Mouse (Mus musculus) heart, postnatal 0 days (tissue): ENCODE data around the gene Brd9. TPM values are rescaled to one million over a fixed set of nuclear protein-coding genes. Genes with fewer than 3 reads are reported as not detected.
A peak's percentile ranks its signal among the peaks of the same experiment; 100 is the strongest.

Source experiments
- ATAC-seq: fragments of 200-750 bp; cut with Nextera tagmentation; 2 replicates; pipeline ENCODE4 v1.8.0; 2017; ENCODE audit warnings: low read depth, moderate number of reproducible peaks, moderate library complexity; ENCODE audit not compliant: insufficient read depth
- DNase-seq: peaks from one replicate; pipeline ENCODE4 v3.0.0-alpha.2; 2016; ENCODE audit warnings: low spot score
- H3K27ac ChIP-seq: fragments of 300-500 bp; sonication (generic); 2 replicates; pipeline ENCODE4 v1.5.1; 2014; ENCODE audit warnings: low read depth, mild to moderate bottlenecking
- H3K27me3 ChIP-seq: fragments of 300-500 bp; sonication (generic); 2 replicates; pipeline ENCODE4 v1.6.1; 2014; ENCODE audit warnings: low read length, mixed read lengths; ENCODE audit not compliant: control insufficient read depth, insufficient read depth
- H3K36me3 ChIP-seq: fragments of 300-500 bp; sonication (generic); replicated peaks from 2 replicates; pipeline ENCODE4 v1.6.1; 2014; ENCODE audit warnings: low read length, mixed read lengths; ENCODE audit not compliant: control insufficient read depth, insufficient read depth
- H3K4me1 ChIP-seq: fragments of 300-500 bp; sonication (generic); 2 replicates; pipeline ENCODE4 v1.6.1; 2014; ENCODE audit warnings: antibody characterized with exemption; ENCODE audit not compliant: control insufficient read depth, insufficient read depth
- H3K4me2 ChIP-seq: fragments of 300-500 bp; sonication (generic); 2 replicates; pipeline ENCODE4 v1.6.1; 2014; ENCODE audit warnings: low read depth, mild to moderate bottlenecking, low read length, moderate library complexity
- H3K4me3 ChIP-seq: fragments of 300-500 bp; sonication (generic); 2 replicates; pipeline ENCODE4 v1.5.1; 2014; ENCODE audit warnings: low read depth, low read length
- H3K9ac ChIP-seq: fragments of 300-500 bp; sonication (generic); replicated peaks from 2 replicates; pipeline ENCODE4 v1.6.1; 2014; ENCODE audit warnings: low read depth, low read length, mixed read lengths
- H3K9me3 ChIP-seq: fragments of 300-500 bp; sonication (generic); replicated peaks from 2 replicates; pipeline ENCODE4 v1.6.1; 2016; ENCODE audit warnings: low read length; ENCODE audit not compliant: control insufficient read depth
- CTCF ChIP-seq: IDR thresholded peaks from 2 replicates; pipeline ENCODE4 v1.5.1; 2016; ENCODE audit warnings: antibody characterized with exemption, control low read depth, low read depth
- EP300 ChIP-seq: IDR thresholded peaks from 2 replicates; pipeline ENCODE4 v1.6.1; 2016; ENCODE audit warnings: antibody characterized with exemption, low read depth
- WGBS: fragments of 180-500 bp; shearing (Covaris S2); extraction: QIAGEN DNeasy Blood & Tissue Kit; methylation state at CpG from one replicate; pipeline ENCODE4 v1.1.7; 2014; 5-methylcytosine and 5-hydroxymethylcytosine counted together
- polyA plus RNA-seq: library from polyadenylated mRNA; unstranded; fragments of >200 nt; fragmentation: Nextera tagmentation; extraction: Ambion mirVana; gene quantifications from 2 replicates; pipeline ENCODE4 v1.2.1, GENCODE M21; 2015
- total RNA-seq: library from RNA; depleted of rRNA; stranded (reverse); fragments of >200 nt; gene quantifications from 2 replicates; pipeline ENCODE4 v1.2.3, GENCODE M21; 2014; ENCODE audit warnings: low replicate concordance

Brd9 gene
- total and polyA plus RNA-seq, 2 experiments from 2014 or later = 29.3 to 43.3 TPM

GRCm38 (mm10) chr13:73953551-73954130 lies 16.0 kb downstream of the Brd9 start:
- TF ChIP-seq CTCF = no peak
- no peak for TF ChIP-seq EP300
- Histone ChIP-seq H3K4me2 (no peak overlapping the region), H3K9me3 (no peaks in the 10 kb centered on the region), H3K9ac (no peak overlapping the region), H3K4me1 (no peaks in the 10 kb centered on the region), H3K36me3 (peaks cover 95% of the 10 kb centered on the region), H3K27ac (no peak overlapping the region), H3K27me3 (no peaks in the 10 kb centered on the region), H3K4me3 (no peak overlapping the region)
- ATAC-seq (no peak), DNase-seq (no peak)
- WGBS = 97% methylated on average over 1 of the region's 1 CpGs

DNA sequence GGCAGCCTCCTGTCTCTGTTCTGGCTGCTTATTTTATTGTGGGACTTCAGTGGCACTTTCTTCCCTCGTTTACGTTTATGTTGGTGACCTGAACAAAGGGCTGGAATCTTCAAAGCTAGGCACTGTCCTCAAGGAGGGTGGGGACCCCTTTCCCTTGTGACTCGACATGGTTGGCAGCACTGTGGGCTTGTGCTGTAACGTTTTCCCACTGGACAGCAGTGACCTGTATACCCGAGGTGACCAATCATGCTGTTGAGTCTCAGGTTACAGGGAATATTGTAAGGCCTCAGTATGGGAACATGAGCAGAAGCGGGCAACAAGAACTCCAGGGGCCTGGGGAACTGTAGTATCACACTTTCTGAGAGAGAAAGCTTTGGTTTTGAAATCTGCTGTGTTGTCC lies 17.1 kb downstream of the Brd9 start:
- H3K27me3 ChIP-seq = no peaks in the 10 kb centered on the region
- 75% methylated on average over 6 of the region's 6 CpGs for whole genome bisulfite sequencing
- no peak for DNase-seq

DNA sequence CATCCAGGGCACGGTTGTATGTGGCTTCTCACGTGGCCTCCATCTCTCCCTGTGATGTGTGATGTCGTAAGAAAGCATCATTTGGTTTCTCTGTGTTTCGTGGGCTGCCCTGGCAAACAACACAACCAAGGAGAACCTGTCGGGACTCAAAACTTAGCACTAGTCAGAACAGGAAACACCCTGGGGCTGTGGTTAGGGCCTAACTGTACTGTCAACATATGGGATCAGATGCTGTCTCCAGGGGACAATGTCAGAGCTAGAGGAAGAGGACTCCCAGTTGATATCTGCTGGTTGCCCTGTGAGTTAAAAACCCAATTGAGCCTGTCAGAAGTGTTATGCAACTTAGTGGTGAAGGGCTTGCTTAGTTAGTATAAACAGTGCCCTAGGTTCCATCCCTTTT lies 17.9 kb downstream of the Brd9 start:
- H3K4me2 ChIP-seq = no peak overlapping the region
- TF ChIP-seq CTCF = no peak
- TF ChIP-seq EP300 = no peak
- H3K4me1 ChIP-seq = no peaks in the 10 kb centered on the region
- no peaks in the 10 kb centered on the region for H3K9me3 ChIP-seq
- ATAC-seq = no peak
- H3K9ac ChIP-seq = no peak overlapping the region
- 94% methylated on average over 5 of the region's 5 CpGs for WGBS
- H3K4me3 ChIP-seq = no peak overlapping the region
- no peak overlapping the region for H3K27ac ChIP-seq
- H3K36me3 ChIP-seq = peaks cover 96% of the 10 kb centered on the region
- DNase-seq = no peak
- no peaks in the 10 kb centered on the region for H3K27me3 ChIP-seq

More for the DNA sequence above, 17.1 kb downstream of the Brd9 start:
- peaks cover 96% of the 10 kb centered on the region for H3K36me3 ChIP-seq
- no peak overlapping the region for H3K4me2 ChIP-seq
- no peak for TF ChIP-seq CTCF
- no peak for TF ChIP-seq EP300
- H3K4me1 ChIP-seq = no peaks in the 10 kb centered on the region
- H3K27ac ChIP-seq = no peak overlapping the region
- ATAC-seq = no peak
- H3K4me3 ChIP-seq = no peak overlapping the region
- no peak overlapping the region for H3K9ac ChIP-seq
- no peaks in the 10 kb centered on the region for H3K9me3 ChIP-seq

- no peak for TF ChIP-seq CTCF
- no peak for TF ChIP-seq EP300
- no peak overlapping the region for H3K4me3 ChIP-seq
- no peaks in the 10 kb centered on the region for H3K27me3 ChIP-seq
- peaks cover 75% of the 10 kb centered on the region for H3K36me3 ChIP-seq
- H3K4me1 ChIP-seq = no peaks in the 10 kb centered on the region
- ATAC-seq (no peak), DNase-seq (no peak)
- 89% methylated on average over 10 of the region's 10 CpGs for WGBS
- H3K9me3 ChIP-seq = no peaks in the 10 kb centered on the region
- H3K27ac ChIP-seq = no peak overlapping the region
- no peak overlapping the region for H3K9ac ChIP-seq
- no peak overlapping the region for H3K4me2 ChIP-seq
Observed at GRCm38 (mm10) chr13:73960117-73960652, 22.6 kb downstream of the Brd9 start.

GRCm38 (mm10) chr13:73961177-73961576 lies 23.6 kb downstream of the Brd9 start:
- H3K27ac ChIP-seq = no peak overlapping the region
- 71% methylated on average over 4 of the region's 4 CpGs for WGBS
- peak; percentile 33; the same call in 1 of the 2 replicates for TF ChIP-seq CTCF
- no peak for TF ChIP-seq EP300
- H3K9me3 ChIP-seq = no peaks in the 10 kb centered on the region
- H3K27me3 ChIP-seq = no peaks in the 10 kb centered on the region
- peaks cover 65% of the 10 kb centered on the region for H3K36me3 ChIP-seq
- DNase-seq = no peak
- peak; percentile 39; the same call in 1 of the 2 replicates for ATAC-seq
- no peaks in the 10 kb centered on the region for H3K4me1 ChIP-seq
- no peak overlapping the region for H3K9ac ChIP-seq
- H3K4me3 ChIP-seq = no peak overlapping the region
- no peak overlapping the region for H3K4me2 ChIP-seq

- 76% methylated on average over 5 of the region's 5 CpGs for WGBS
- Histone ChIP-seq H3K9me3 (no peaks in the 10 kb centered on the region), H3K4me2 (no peak within 1 kb of the TSS), H3K27ac (no peak within 1 kb of the TSS), H3K4me1 (no peaks in the 10 kb centered on the region), H3K27me3 (no peaks in the 10 kb centered on the region), H3K4me3 (no peak within 1 kb of the TSS), H3K36me3 (peaks cover 41% of the 10 kb centered on the region), H3K9ac (no peak within 1 kb of the TSS)
- no peak for TF ChIP-seq CTCF
- no peak for TF ChIP-seq EP300
- ATAC-seq (no peak), DNase-seq (no peak)
Observed at GRCm38 (mm10) chr13:73963551-73963950, 25.9 kb downstream of the Brd9 start, which contains the start of gene Zdhhc11. Zdhhc11 (plus strand) TSS chr13:73963851.
